Mouse (Mus musculus): ENCODE results near the gene Fut7. TPM values are rescaled to one million over a fixed set of nuclear protein-coding genes. Genes with fewer than 3 reads are reported as not detected.

The Fut7 gene
- polyA plus RNA-seq, 1 experiment from 2014 or later, result 1.2 TPM

GRCm38 (mm10) chr2:25430395-25431233 is 7.5 kb downstream of the Fut7 start:
- Histone ChIP-seq H3K4me2 (ENCODE audit: low read depth, low read length) (no peak overlapping the region), H3K36me3 (ENCODE audit: control insufficient read depth, insufficient read depth) (no peaks in the 10 kb centered on the region), H3K4me3 (ENCODE audit: low read depth, low read length) (no peak overlapping the region), H3K4me1 (ENCODE audit: control insufficient read depth, low read depth, low read length) (peaks cover 6% of the 10 kb centered on the region), H3K27ac (ENCODE audit: low read length) (no peak overlapping the region), H3K27me3 (ENCODE audit: control insufficient read depth, insufficient read depth, low read depth, low read length) (peaks cover 11% of the 10 kb centered on the region), H3K9me3 (replicated peaks; ENCODE audit: control insufficient read depth, low read length) (no peaks in the 10 kb centered on the region), H3K9ac (ENCODE audit: low read depth, low read length) (no peak overlapping the region)
- ATAC-seq (ENCODE audit: low read depth), result no peak
- 72% methylated on average over 17 of the region's 17 CpGs for WGBS (ENCODE audit: insufficient replicate concordance)

GRCm38 (mm10) chr2:25431308-25431855 is 8.3 kb downstream of the Fut7 start:
- H3K27me3 ChIP-seq (ENCODE audit: control insufficient read depth, insufficient read depth, low read depth, low read length), result peaks cover 11% of the 10 kb centered on the region
- no peak overlapping the region for H3K9ac ChIP-seq (ENCODE audit: low read depth, low read length)
- H3K4me2 ChIP-seq (ENCODE audit: low read depth, low read length), result no peak overlapping the region
- no peak overlapping the region for H3K27ac ChIP-seq (ENCODE audit: low read length)
- H3K36me3 ChIP-seq (ENCODE audit: control insufficient read depth, insufficient read depth), result no peaks in the 10 kb centered on the region
- WGBS (ENCODE audit: insufficient replicate concordance), result 62% methylated on average over 6 of the region's 6 CpGs
- no peak for ATAC-seq (ENCODE audit: low read depth)
- no peaks in the 10 kb centered on the region for H3K9me3 ChIP-seq (replicated peaks; ENCODE audit: control insufficient read depth, low read length)
- no peak overlapping the region for H3K4me3 ChIP-seq (ENCODE audit: low read depth, low read length)
- peaks cover 6% of the 10 kb centered on the region for H3K4me1 ChIP-seq (ENCODE audit: control insufficient read depth, low read depth, low read length)

DNA sequence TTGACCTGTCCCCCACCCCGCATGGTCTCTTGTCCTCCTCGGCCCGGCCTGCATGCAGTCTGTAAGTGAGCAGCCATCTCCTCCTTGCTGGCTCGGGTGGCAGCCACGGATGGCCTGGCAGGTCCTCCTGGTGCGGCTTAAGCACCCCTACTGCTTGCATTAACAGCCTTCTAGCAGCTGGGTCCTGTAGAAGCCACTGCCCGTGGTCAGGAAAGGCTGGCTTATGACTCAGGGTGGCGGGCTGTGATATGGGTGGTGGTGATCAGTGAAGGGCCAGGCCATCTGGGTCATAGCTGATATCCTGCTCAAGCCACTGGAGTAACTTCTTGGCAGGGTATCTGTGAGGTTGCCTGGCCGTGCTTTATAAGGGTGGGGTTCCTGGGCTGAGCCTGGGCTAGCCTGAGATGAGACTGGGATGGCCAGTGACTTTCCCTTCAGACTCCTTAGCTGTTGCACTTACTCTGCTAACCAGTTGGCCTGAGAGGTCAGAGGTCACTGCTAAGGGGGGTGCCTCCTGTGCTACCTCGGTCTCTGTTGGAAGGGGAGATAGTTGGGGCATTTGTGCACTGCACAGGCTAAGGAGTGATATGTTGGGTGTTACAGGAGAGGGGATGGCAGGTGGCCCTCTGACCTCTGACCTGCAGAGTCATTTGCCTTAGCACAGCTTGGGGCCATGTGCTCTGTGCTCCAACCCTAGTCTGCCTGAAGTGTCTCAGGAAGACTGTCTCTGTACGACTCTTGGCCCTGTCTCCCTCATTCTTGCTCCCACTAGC is 9.4 kb downstream of the Fut7 start:
- WGBS (ENCODE audit: insufficient replicate concordance), result 57% methylated on average over 11 of the region's 11 CpGs
- Histone ChIP-seq H3K4me2 (ENCODE audit: low read depth, low read length) (no peak overlapping the region), H3K4me3 (ENCODE audit: low read depth, low read length) (no peak overlapping the region), H3K4me1 (ENCODE audit: control insufficient read depth, low read depth, low read length) (peaks cover 6% of the 10 kb centered on the region), H3K36me3 (ENCODE audit: control insufficient read depth, insufficient read depth) (no peaks in the 10 kb centered on the region), H3K27me3 (ENCODE audit: control insufficient read depth, insufficient read depth, low read depth, low read length) (peaks cover 11% of the 10 kb centered on the region), H3K9ac (ENCODE audit: low read depth, low read length) (no peak overlapping the region), H3K27ac (ENCODE audit: low read length) (no peak overlapping the region), H3K9me3 (replicated peaks; ENCODE audit: control insufficient read depth, low read length) (no peaks in the 10 kb centered on the region)
- no peak for ATAC-seq (ENCODE audit: low read depth)

DNA sequence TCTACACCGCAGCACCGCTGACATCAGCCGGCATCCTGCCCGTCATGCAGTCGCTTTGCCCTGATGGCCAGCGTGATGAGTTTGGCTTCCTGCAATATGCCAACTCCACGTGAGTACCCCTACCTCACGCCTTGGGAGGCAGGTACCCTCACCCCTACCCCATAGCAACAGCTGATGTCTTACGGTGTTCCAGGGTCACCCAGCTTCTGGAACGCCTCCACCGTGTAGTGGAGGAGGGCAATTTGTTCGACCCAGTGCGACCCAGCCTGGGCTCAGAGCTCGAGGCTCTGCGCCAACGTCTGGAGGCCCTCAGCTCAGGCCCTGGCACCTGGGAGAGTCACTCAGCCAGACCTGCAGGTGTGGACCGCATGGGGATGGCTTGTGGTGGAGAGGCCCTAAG is 10.0 kb downstream of the Fut7 start:
- Histone ChIP-seq H3K4me3 (ENCODE audit: low read depth, low read length) (no peak overlapping the region), H3K9me3 (replicated peaks; ENCODE audit: control insufficient read depth, low read length) (no peaks in the 10 kb centered on the region), H3K4me1 (ENCODE audit: control insufficient read depth, low read depth, low read length) (peaks cover 5% of the 10 kb centered on the region), H3K27me3 (ENCODE audit: control insufficient read depth, insufficient read depth, low read depth, low read length) (peaks cover 11% of the 10 kb centered on the region), H3K27ac (ENCODE audit: low read length) (no peak overlapping the region), H3K9ac (ENCODE audit: low read depth, low read length) (no peak overlapping the region), H3K4me2 (ENCODE audit: low read depth, low read length) (no peak overlapping the region), H3K36me3 (ENCODE audit: control insufficient read depth, insufficient read depth) (no peaks in the 10 kb centered on the region)
- no peak for ATAC-seq (ENCODE audit: low read depth)
- 78% methylated on average over 17 of the region's 17 CpGs for WGBS (ENCODE audit: insufficient replicate concordance)

DNA sequence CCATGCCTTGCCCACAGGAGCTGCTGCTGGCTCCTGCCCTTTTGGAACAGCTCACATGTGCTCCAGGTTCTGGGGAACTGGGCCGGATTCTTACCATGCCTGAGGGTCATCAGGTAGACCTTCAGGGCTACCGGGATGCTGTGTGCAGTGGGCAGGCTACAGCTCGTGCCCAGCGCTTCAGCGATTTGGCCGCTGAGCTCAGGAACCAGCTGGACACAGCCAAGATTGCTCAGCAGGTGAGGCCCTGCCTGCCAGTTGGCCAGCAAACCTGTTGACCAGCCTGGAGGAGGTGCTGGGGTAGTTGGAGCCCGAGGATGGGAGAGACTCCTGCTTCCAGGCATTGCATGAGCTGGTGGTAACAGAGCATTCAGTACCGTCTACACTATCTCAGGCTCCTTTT is 11.2 kb downstream of the Fut7 start:
- Histone ChIP-seq H3K27me3 (ENCODE audit: control insufficient read depth, insufficient read depth, low read depth, low read length) (peaks cover 6% of the 10 kb centered on the region), H3K4me1 (ENCODE audit: control insufficient read depth, low read depth, low read length) (no peaks in the 10 kb centered on the region; the same call in 1 of the 2 replicates), H3K4me3 (ENCODE audit: low read depth, low read length) (no peak overlapping the region), H3K9ac (ENCODE audit: low read depth, low read length) (no peak overlapping the region), H3K9me3 (replicated peaks; ENCODE audit: control insufficient read depth, low read length) (no peaks in the 10 kb centered on the region), H3K4me2 (ENCODE audit: low read depth, low read length) (no peak overlapping the region), H3K36me3 (ENCODE audit: control insufficient read depth, insufficient read depth) (no peaks in the 10 kb centered on the region), H3K27ac (ENCODE audit: low read length) (no peak overlapping the region)
- WGBS (ENCODE audit: insufficient replicate concordance), result 75% methylated on average over 8 of the region's 8 CpGs
- no peak for ATAC-seq (ENCODE audit: low read depth)

DNA sequence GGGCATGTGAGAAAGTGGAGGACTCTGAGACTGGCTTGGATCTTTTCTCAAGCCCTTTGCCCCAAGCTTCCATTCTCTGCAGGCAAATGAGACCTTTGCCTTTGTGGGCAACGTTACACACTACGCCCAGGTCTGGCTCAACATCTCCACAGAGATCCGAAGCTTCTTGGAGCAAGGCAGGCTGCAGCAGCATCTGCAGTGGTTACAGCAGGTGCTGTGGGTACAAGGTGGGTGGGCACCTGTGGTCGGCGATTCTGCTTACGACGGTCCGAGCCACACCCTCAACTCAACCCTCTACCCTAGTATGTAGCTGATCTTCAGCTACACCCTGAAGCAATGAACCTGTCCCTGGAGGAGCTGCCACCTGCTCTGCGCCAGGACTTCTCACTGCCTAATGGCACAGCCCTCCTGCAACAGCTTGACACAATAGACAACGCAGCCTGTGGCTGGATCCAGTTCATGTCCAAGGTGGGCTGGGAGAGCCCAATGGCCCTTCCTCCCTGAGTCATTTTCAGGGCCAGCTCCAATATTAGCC is 13.3 kb downstream of the Fut7 start:
- no peak overlapping the region for H3K27ac ChIP-seq (ENCODE audit: low read length)
- no peaks in the 10 kb centered on the region for H3K27me3 ChIP-seq (ENCODE audit: control insufficient read depth, insufficient read depth, low read depth, low read length)
- H3K4me2 ChIP-seq (ENCODE audit: low read depth, low read length), result no peak overlapping the region
- no peak overlapping the region for H3K9ac ChIP-seq (ENCODE audit: low read depth, low read length)
- no peaks in the 10 kb centered on the region for H3K9me3 ChIP-seq (replicated peaks; ENCODE audit: control insufficient read depth, low read length)
- no peak overlapping the region for H3K4me3 ChIP-seq (ENCODE audit: low read depth, low read length)
- 79% methylated on average over 10 of the region's 10 CpGs for WGBS (ENCODE audit: insufficient replicate concordance)
- ATAC-seq (ENCODE audit: low read depth), result no peak
- no peaks in the 10 kb centered on the region; the same call in 1 of the 2 replicates for H3K4me1 ChIP-seq (ENCODE audit: control insufficient read depth, low read depth, low read length)
- no peaks in the 10 kb centered on the region for H3K36me3 ChIP-seq (ENCODE audit: control insufficient read depth, insufficient read depth)

GRCm38 (mm10) chr2:25441067-25441466 is 18.0 kb downstream of the Fut7 start:
- no peaks in the 10 kb centered on the region for H3K4me1 ChIP-seq (ENCODE audit: control insufficient read depth, low read depth, low read length)
- WGBS (ENCODE audit: insufficient replicate concordance), result 76% methylated on average over 20 of the region's 20 CpGs

GRCm38 (mm10) chr2:25442682-25443081 is 19.6 kb downstream of the Fut7 start:
- Histone ChIP-seq H3K9ac (ENCODE audit: low read depth, low read length) (no peak overlapping the region), H3K27me3 (ENCODE audit: control insufficient read depth, insufficient read depth, low read depth, low read length) (no peaks in the 10 kb centered on the region), H3K4me2 (ENCODE audit: low read depth, low read length) (no peak overlapping the region), H3K4me3 (ENCODE audit: low read depth, low read length) (no peak overlapping the region), H3K27ac (ENCODE audit: low read length) (no peak overlapping the region), H3K36me3 (ENCODE audit: control insufficient read depth, insufficient read depth) (no peaks in the 10 kb centered on the region), H3K9me3 (replicated peaks; ENCODE audit: control insufficient read depth, low read length) (no peaks in the 10 kb centered on the region), H3K4me1 (ENCODE audit: control insufficient read depth, low read depth, low read length) (no peaks in the 10 kb centered on the region)
- no peak for ATAC-seq (ENCODE audit: low read depth)
- 78% methylated on average over 14 of the region's 14 CpGs for WGBS (ENCODE audit: insufficient replicate concordance)

More at GRCm38 (mm10) chr2:25441067-25441466, 18.0 kb downstream of the Fut7 start:
- no peak overlapping the region for H3K9ac ChIP-seq (ENCODE audit: low read depth, low read length)
- H3K4me2 ChIP-seq (ENCODE audit: low read depth, low read length), result no peak overlapping the region
- no peak overlapping the region for H3K4me3 ChIP-seq (ENCODE audit: low read depth, low read length)
- no peak overlapping the region for H3K27ac ChIP-seq (ENCODE audit: low read length)
- no peaks in the 10 kb centered on the region for H3K27me3 ChIP-seq (ENCODE audit: control insufficient read depth, insufficient read depth, low read depth, low read length)
- ATAC-seq (ENCODE audit: low read depth), result no peak
- H3K9me3 ChIP-seq (replicated peaks; ENCODE audit: control insufficient read depth, low read length), result no peaks in the 10 kb centered on the region
- no peaks in the 10 kb centered on the region for H3K36me3 ChIP-seq (ENCODE audit: control insufficient read depth, insufficient read depth)
